8 mouse cellular contexts compared by ENCODE assay signal in genomic region chr10:60115345-60116185, GRCm38 (mm10). TPM values are rescaled to one million over a fixed set of nuclear protein-coding genes. Genes with fewer than 3 reads are reported as not detected.
DNase-seq lines count a peak whose midpoint lies in the region; ATAC-seq lines count a peak whose summit lies in the region.

No protein-coding gene starts in this region.

- DNase-seq in kidney, postnatal 25 days, result no peak
- peak; percentile 87 to 93 for DNase-seq in cerebellum, postnatal 10 days
- peak; percentile 77 to 85 for DNase-seq in frontal cortex, postnatal 14 days (ENCODE audit: low spot score in 2 of 2)
- peak; percentile 70 for DNase-seq in left cerebral cortex, adult 11 months (ENCODE audit: low spot score)
- peak; percentile 56 for DNase-seq in thymus, postnatal 25 days
- no peak for DNase-seq in lung, postnatal 14 days

- no peak overlapping the region for H3K9ac ChIP-seq in kidney, embryonic 14.5 days (ENCODE audit: low read depth, low read length)
- peak overlapping the region; percentile 54 for H3K9ac ChIP-seq in midbrain, embryonic 16.5 days (ENCODE audit: low read depth, low read length)

- no peaks in the 10 kb centered on the region for H3K27me3 ChIP-seq in kidney, embryonic 14.5 days (ENCODE audit: control insufficient read depth, insufficient read depth, low read length)
- H3K27me3 ChIP-seq in midbrain, embryonic 16.5 days (ENCODE audit: control insufficient read depth, insufficient read depth, low read depth, low read length), result no peaks in the 10 kb centered on the region

- no peaks in the 10 kb centered on the region for H3K36me3 ChIP-seq in kidney, embryonic 14.5 days (ENCODE audit: control insufficient read depth, insufficient read depth, low read length)
- no peaks in the 10 kb centered on the region for H3K36me3 ChIP-seq in midbrain, embryonic 16.5 days (ENCODE audit: control insufficient read depth, insufficient read depth, low read length)

- H3K4me3 ChIP-seq in kidney, embryonic 14.5 days (ENCODE audit: low read length), result no peak overlapping the region
- H3K4me3 ChIP-seq in midbrain, embryonic 16.5 days (ENCODE audit: low read depth, low read length), result peak overlapping the region; percentile 20; the same call in 1 of the 2 replicates

- H3K4me1 ChIP-seq in kidney, embryonic 14.5 days (ENCODE audit: control insufficient read depth, insufficient read depth, low read length), result peaks cover 16% of the 10 kb centered on the region
- peaks cover 41% of the 10 kb centered on the region for H3K4me1 ChIP-seq in midbrain, embryonic 16.5 days (ENCODE audit: control insufficient read depth, insufficient read depth, low read length)

- no peaks in the 10 kb centered on the region for H3K9me3 ChIP-seq in kidney, embryonic 14.5 days (ENCODE audit: control insufficient read depth, low read length)
- H3K9me3 ChIP-seq in midbrain, embryonic 16.5 days (replicated peaks; ENCODE audit: control insufficient read depth, low read length, poor library complexity, severe bottlenecking), result no peaks in the 10 kb centered on the region

- 0 out of 2 replicates have a peak overlapping the region, but pooled peaks have one; percentile 17 for H3K4me2 ChIP-seq in kidney, embryonic 14.5 days (replicated peaks; ENCODE audit: low read depth, low read length)
- H3K4me2 ChIP-seq in midbrain, embryonic 16.5 days (ENCODE audit: low read length), result peak overlapping the region; percentile 60

- 10% methylated on average over 14 of the region's 14 CpGs for WGBS in kidney, embryonic 14.5 days
- 2% methylated on average over 14 of the region's 14 CpGs for WGBS in midbrain, embryonic 16.5 days

- ATAC-seq in kidney, embryonic 14.5 days (ENCODE audit: low FRiP score, low TSS enrichment), result no peak
- ATAC-seq in midbrain, embryonic 16.5 days, result peak; percentile 91

- 0 out of 2 replicates have a peak overlapping the region, but pooled peaks have one; percentile 26 for H3K27ac ChIP-seq in kidney, embryonic 14.5 days (ENCODE audit: low read depth, low read length)
- H3K27ac ChIP-seq in midbrain, embryonic 16.5 days (ENCODE audit: low read length), result peak overlapping the region; percentile 85

RNA-seq across cellular contexts. Expression of gene Spock2, which starts 9.5 kb away (rescaled TPM):
- polyA plus RNA-seq in kidney, embryonic 14.5 days (2014; fragmentation: Nextera tagmentation; extraction: Ambion mirVana), result 35.7 and 51.3 TPM in 2 replicates
- 115 and 129 TPM in 2 replicates for polyA plus RNA-seq in midbrain, embryonic 16.5 days (2015; fragmentation: Nextera tagmentation; extraction: Ambion mirVana)

Comparison
In these comparisons a context has a peak if more than half of its experiments do, and no peak if none do; other contexts are left out.
1. DNase-seq: peak in cerebellum, postnatal 10 days (2 of 2), frontal cortex, postnatal 14 days (2 of 2), left cerebral cortex, adult 11 months (single experiment) and thymus, postnatal 25 days (single experiment); none in kidney, postnatal 25 days (0 of 2) and lung, postnatal 14 days (single experiment).